8 mouse cellular contexts compared by ENCODE assay signal in genomic region chr3:100969176-100969917, GRCm38 (mm10). TPM values are rescaled to one million over a fixed set of nuclear protein-coding genes. Genes with fewer than 3 reads are reported as not detected.
DNase-seq lines count a peak whose midpoint lies in the region; ATAC-seq lines count a peak whose summit lies in the region.

Ttf2 (minus strand) TSS chr3:100969663.

- H3K9ac ChIP-seq in hindbrain, embryonic 12.5 days: peak within 1 kb of the TSS; percentile 60

- peak; percentile 98 for DNase-seq in NIH3T3 (ENCODE audit: low read depth)
- peak; percentile 96 for DNase-seq in cerebellum, postnatal 10 days
- DNase-seq in frontal cortex, postnatal 10 days (ENCODE audit: low spot score in 2 of 2): peak; percentile 76 to 87
- peak; percentile 88 to 91 for DNase-seq in layer of hippocampus, postnatal 14 days (ENCODE audit: low spot score in 2 of 2)
- DNase-seq in lung, postnatal 14 days: peak; percentile 95
- peak; percentile 78 for DNase-seq in retina, adult 2 months (ENCODE audit: low read depth, low spot score)
- peak; percentile 91 to 94 for DNase-seq in thymus, postnatal 36 days

- peaks cover 9% of the 10 kb centered on the region for H3K4me1 ChIP-seq in hindbrain, embryonic 12.5 days

- under 1% methylated on average over 40 of the region's 40 CpGs for WGBS in hindbrain, embryonic 12.5 days

- H3K9me3 ChIP-seq in hindbrain, embryonic 12.5 days (replicated peaks): no peaks in the 10 kb centered on the region

- ATAC-seq in hindbrain, embryonic 12.5 days (ENCODE audit: low FRiP score): peak; percentile 98

- H3K27ac ChIP-seq in hindbrain, embryonic 12.5 days: no peak within 1 kb of the TSS

- H3K4me3 ChIP-seq in hindbrain, embryonic 12.5 days: peak within 1 kb of the TSS; percentile 60

- H3K27me3 ChIP-seq in hindbrain, embryonic 12.5 days: no peaks in the 10 kb centered on the region

- H3K36me3 ChIP-seq in hindbrain, embryonic 12.5 days: no peaks in the 10 kb centered on the region

- H3K4me2 ChIP-seq in hindbrain, embryonic 12.5 days (replicated peaks): peak within 1 kb of the TSS; percentile 89

RNA-seq across cellular contexts. Expression of gene Ttf2, which starts in this region (rescaled TPM):
- 15.8 and 16.5 TPM in 2 replicates for polyA plus RNA-seq in hindbrain, embryonic 12.5 days (2016; fragmentation: Nextera tagmentation; extraction: Ambion mirVana)
- 1 to 10 TPM; 1.5 to 2.2 TPM for total RNA-seq in layer of hippocampus, postnatal 14 days (2021)
